Mouse (Mus musculus): ENCODE measurements around the gene Tbc1d30. TPM values are rescaled to one million over a fixed set of nuclear protein-coding genes. Genes with fewer than 3 reads are reported as not detected.

The Tbc1d30 gene
- total RNA-seq, 2 experiments from 2014 or later = 0.13 to 0.38 TPM

GRCm38 (mm10) chr10:121313049-121313448 is 38.0 kb downstream of the Tbc1d30 start:
- no peak for DNase-seq

- DNase-seq = peak; percentile 57
Observed at GRCm38 (mm10) chr10:121310511-121311221, 40.4 kb downstream of the Tbc1d30 start.

- DNase-seq = no peak
Observed at GRCm38 (mm10) chr10:121309801-121310510, 41.1 kb downstream of the Tbc1d30 start.

- DNase-seq = no peak
Observed at GRCm38 (mm10) chr10:121309123-121309655, 41.9 kb downstream of the Tbc1d30 start.

GRCm38 (mm10) chr10:121305441-121305840 is 45.6 kb downstream of the Tbc1d30 start:
- no peak for DNase-seq

GRCm38 (mm10) chr10:121303559-121303958 is 47.5 kb downstream of the Tbc1d30 start:
- DNase-seq = no peak

- no peak for DNase-seq
Observed at GRCm38 (mm10) chr10:121301868-121302267, 49.2 kb downstream of the Tbc1d30 start.

GRCm38 (mm10) chr10:121300659-121301058 is 50.4 kb downstream of the Tbc1d30 start:
- no peak for DNase-seq

GRCm38 (mm10) chr10:121297054-121297701 is 53.9 kb downstream of the Tbc1d30 start:
- no peak for DNase-seq

GRCm38 (mm10) chr10:121294471-121294870 is 56.6 kb downstream of the Tbc1d30 start:
- no peak for DNase-seq

GRCm38 (mm10) chr10:121293829-121294228 is 57.2 kb downstream of the Tbc1d30 start:
- no peak for DNase-seq

GRCm38 (mm10) chr10:121291272-121291917 is 59.7 kb downstream of the Tbc1d30 start:
- no peak for DNase-seq

- no peak for DNase-seq
Observed at GRCm38 (mm10) chr10:121290682-121291078, 60.4 kb downstream of the Tbc1d30 start.

GRCm38 (mm10) chr10:121289970-121290681 is 61.0 kb downstream of the Tbc1d30 start:
- DNase-seq = no peak

GRCm38 (mm10) chr10:121282926-121283325 is 68.2 kb downstream of the Tbc1d30 start:
- no peak for DNase-seq

GRCm38 (mm10) chr10:121282436-121282835 is 68.6 kb downstream of the Tbc1d30 start:
- no peak for DNase-seq

GRCm38 (mm10) chr10:121280943-121281342 is 70.1 kb downstream of the Tbc1d30 start:
- no peak for DNase-seq

- no peak for DNase-seq
Observed at GRCm38 (mm10) chr10:121277022-121277471, 74.0 kb downstream of the Tbc1d30 start.

GRCm38 (mm10) chr10:121274964-121275363 is 76.1 kb downstream of the Tbc1d30 start:
- no peak for DNase-seq

- no peak for DNase-seq
Observed at GRCm38 (mm10) chr10:121271002-121271401, 80.1 kb downstream of the Tbc1d30 start.

- no peak for DNase-seq
Observed at GRCm38 (mm10) chr10:121268771-121269170, 82.3 kb downstream of the Tbc1d30 start.

- no peak for DNase-seq
Observed at GRCm38 (mm10) chr10:121264204-121264575, 86.9 kb downstream of the Tbc1d30 start.

All from gastrocnemius, postnatal 25 days (tissue).